Mouse (Mus musculus) ES-CJ7 (cell line): ENCODE measurements at regions not wholly inside any gene's neighbourhood (a gene's known extent, or its start where the extent isn't known, plus 50 kb on each side); places are given as distances from the start of the nearest gene placed in this dataset.

ENCODE experiments used
- DNase-seq: peaks from one replicate; pipeline ENCODE4 v3.0.0; 2011; ENCODE audit warnings: low read depth, low spot score

DNA sequence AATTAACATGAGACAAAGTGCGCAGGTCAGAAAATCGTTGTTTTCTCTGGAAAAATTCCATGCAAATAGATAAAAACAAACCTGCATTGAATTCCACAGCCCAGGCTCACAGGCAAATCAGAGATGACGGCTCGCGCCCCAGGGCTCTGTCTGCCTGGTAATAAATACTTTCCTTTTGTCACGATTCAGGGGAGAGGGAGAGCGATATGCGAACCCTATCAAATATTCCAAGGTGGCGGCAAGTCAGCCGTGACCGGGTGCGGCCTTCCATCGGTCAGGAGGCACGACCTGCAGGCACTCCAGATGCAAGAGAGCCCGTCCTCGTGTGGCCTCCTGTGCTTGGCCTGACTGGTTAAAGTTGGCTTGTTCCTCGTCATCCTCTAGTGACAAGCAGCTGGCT is 94.5 kb upstream of the Gsc start:
- no peak for DNase-seq

DNA sequence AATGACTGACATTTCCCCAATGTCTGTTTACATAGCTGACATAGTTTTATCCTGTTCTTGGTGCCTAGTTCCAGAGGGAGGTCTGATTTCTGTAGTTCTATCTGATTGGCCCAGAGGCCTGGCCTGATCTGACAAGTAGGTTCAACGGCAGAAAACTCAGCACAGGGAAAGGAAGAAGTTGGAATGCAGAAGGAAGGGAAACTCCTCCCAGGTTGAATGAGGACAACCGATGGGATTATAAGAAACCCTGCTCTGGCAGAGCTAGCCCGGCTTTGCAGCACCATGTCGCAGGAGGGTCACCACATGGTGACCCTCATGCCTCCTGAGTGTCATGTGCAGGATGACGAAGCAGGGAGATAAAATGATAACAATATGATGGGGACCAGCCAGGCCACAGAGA is 89.8 kb upstream of the Gsc start:
- no peak for DNase-seq

DNA sequence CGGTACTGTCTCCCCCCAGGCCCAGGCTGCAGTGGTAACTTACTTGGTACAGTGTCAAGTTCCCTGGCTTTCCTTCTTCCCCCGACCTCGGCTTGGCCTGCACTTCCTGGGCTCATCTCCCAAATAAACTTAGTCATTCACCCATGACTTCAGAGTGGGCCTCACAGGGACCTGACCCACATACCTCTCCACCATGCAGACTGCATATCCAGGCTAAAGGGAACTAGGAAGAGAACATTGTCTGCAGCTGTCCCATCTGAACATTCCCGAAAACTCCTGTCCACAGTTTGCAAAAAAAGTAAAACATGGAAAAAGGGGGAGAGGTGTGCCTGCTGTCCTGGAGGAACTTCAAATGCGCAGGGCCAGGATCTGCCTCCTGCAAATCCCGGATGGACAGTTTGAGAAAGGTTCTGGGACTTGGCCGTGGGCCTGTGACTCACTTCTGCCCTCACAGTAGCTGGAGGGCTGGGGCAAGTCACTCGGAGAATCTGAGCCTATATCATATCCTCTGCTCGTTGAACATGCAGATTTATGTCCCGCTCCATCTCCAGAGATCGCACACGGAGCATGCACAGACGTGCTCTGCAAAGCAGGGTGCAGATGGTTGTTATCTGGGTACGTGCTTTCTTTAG is 87.9 kb upstream of the Gsc start:
- DNase-seq: no peak

DNA sequence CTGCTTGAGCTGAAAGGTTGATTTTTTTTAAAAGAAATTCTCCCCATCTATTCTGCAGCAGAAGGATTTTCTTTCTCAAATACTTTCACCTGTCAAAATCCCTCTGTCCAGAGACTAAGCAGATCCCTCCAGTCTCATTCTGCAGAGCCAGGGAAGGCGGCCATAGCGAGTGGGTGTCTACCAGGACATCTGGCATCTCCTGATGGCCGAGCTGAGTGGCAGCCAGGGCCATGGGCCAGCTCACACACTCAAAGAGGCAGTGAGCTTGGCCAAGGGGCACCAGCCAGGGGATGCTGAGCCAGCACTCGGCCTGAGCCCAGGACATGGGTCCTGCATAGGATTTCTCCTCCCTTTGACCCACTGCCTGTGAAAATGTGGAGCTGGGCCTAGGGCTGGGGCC is 84.6 kb upstream of the Gsc start:
- no peak for DNase-seq

DNA sequence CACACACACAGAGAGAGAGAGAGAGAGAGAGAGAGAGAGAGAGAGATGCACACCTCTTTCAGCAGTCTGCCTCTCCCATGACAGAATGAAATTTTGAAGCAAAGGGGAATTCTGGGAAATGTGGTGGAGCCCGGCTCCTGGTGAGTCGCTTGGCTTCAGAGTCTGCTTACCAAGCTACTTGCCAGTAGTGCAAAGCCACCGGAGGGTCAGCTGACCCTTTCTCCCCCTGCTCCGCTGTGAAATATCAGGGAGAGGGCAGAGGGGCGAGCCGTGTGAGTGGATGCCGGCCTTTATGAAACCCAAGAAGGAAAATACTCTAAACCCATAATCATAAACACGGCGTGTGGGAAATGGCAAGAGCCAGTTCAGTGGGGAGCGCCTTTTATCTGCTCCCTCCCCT is 84.2 kb upstream of the Gsc start:
- DNase-seq: no peak

DNA sequence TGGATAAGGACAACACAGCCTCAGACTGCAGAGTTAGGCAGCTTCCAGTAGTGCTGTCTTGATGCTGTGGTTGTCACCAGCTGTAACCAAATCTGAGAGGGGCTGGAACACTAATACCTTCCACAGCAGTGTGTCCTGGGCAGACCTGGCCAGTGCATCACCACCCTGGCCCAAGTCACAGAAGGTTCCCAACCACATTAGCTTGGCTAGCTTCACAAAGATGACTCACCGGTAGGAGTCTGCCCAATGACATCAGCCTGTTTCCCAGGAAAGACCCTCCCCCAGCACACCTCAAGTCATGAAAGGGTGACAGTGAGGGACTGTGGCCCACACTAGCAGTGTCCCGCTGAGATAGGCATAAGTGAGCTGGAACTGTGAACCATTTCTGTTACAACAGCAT is 75.5 kb upstream of the Gsc start:
- DNase-seq: no peak

DNA sequence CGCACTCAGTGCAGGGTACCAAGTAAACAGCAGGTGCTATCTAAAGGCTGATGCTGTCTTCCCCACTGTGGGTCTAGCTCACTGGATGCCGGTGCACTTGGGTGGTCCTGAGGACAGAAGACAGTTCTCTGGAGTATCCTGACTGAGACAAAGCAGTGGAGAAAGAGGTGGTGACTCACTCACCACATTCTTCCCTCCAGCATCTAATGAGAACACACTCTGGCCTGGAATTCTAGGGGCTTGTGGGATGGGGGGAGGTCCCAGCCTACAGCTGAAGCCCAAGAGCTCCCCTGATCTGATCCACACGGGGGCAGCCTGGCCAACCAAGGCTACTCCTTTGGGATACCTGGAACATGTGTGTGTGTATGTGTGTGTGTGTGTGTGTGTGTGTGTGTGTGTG is 74.4 kb upstream of the Gsc start:
- no peak for DNase-seq

DNA sequence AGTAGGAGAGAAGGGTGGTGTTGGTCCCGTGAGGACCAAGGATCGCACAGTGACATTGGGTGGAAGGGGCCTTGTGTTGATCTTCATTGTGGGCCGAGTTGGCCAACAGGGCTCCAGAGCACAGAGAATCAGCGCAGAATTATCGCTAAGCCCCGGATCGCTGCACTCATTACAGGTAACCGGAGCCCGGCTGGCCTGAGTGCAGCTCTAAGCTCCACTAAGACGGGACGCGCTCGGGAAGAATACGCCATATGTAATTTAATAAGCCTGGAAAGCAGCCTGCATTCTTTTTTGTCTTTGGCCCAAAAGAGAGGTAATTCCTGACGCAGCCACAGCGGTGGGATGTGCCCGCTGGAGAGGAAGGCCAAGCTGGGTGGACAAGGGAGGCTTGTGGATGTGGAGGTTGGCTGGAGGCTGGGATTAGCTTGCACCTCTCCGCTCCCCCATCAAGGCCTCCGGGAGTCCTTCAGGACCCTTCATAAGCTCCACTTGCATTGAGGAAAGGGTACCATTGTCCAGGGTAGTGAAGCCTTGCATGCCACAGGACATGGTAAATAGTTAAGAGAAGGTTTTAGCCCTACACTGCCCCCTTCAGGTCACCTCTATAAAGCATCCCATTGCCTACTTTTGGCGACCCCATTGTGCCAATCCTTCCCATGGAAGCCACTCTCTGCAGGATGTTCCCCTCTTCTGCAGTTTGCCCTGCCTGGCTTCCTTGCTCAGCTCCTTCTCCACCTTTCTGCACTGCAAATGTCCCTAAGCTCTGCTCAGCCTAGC is 73.1 kb upstream of the Gsc start:
- DNase-seq: peak; percentile 49

DNA sequence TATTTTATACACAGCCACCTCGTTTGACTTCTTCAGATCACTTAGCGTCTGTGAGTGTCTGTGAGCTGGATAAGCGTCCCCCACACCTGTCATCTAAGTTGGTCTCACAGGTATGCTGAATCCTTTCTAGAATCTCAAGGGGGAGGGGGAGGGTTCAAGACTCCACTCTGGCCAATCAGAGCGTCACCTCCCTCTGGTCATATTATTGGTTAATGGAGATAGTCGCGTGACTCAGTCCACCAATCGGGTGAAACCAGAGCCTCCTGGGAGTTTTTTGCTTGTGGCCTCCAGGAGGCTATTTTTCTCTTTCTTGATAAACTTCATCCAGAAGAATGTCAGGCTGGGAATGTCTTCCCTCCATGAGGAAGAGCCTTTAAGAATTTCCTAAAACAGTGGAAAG is 66.8 kb upstream of the Gsc start:
- peak; percentile 37 for DNase-seq

DNA sequence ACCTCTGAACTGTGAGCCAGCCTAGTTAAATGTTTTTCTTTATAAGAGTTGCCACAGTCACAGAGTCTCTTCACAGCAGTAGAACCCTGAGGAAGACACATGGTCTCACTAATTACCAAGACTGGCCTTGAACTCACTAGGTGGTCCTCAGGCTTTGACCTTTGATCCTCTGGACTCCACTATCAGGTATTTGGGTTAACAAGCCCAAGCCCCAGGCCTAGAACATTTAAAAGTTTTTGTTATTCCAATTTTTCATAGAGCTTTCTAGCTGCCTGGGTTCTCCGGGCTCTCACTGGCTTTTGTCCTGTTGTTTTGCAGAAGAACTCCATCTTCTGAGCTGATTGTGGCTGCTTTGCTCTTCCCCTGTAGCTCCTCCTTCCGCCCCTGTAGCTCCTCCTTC is 65.3 kb upstream of the Gsc start:
- peak; percentile 71 for DNase-seq

DNA sequence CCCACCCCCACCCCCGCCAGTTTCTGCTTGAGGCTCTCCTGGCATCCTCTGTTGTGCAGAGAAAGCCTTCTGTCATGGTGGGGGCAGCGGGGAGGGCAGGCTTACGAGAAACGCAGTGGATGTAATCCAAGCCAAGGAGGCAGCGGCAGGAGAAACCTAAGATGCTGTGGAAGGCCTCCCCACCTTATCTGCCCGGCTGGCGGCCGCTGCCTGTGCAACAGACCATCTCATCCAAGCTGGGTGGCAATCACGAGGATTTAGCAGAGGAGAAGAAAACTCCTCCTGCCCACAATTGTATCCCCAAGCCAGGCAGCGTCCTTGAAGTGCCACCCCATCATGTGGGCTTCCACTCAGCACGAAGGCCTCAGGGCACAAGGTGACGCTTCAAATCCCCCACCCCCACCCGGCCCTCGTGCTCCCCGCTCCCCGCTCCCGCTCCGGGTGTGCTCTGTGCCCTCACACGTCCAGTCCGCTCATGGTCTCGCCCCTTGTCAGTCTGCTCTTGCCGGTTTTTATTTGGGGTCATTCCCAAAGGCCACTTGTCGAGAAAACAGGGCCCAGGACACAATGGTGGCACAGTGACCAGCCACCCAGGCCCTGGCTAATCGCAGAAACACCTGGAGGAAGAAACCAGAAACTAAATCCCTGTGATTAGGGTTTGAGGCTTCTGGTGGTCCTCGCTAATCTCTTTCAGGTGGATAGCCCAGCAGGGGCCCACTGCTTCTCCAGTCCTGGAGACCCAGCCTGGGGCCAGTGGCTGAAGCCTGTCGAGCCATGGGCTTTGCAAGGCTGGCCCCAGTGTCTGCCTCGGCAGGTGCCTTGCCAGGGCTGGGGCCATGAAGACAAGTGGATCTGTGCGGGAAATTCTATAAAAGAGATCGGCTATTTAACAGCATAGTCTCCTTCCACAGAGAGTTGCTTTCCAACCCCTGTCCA is 58.6 kb upstream of the Gsc start:
- DNase-seq: no peak

DNA sequence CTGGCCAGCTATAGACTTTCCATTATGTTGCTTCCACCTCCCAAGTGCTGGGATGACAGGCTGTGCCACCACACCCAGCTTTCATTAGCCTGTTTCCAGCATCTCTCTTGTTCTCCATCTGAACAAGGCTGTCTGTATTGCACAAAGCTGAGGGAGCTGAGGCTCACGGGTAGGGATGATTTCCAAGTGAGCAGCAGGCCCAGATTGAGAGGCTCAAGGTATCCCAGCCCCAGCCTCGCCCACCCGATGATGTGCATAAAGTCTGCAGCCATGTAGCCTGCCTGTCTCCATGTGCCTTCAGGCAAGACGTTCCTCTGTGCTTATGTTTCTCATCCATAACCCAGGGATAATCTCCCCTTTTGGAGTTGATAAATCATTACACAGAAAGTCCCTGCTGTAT is 57.5 kb upstream of the Gsc start:
- DNase-seq: no peak
